Mouse (Mus musculus): ENCODE data around the gene Zfp385b.

GRCm38 (mm10) chr2:77388186-77388585, 431.3 kb downstream of the Zfp385b start:
- TF ChIP-seq EP300 (IDR thresholded peaks at IDR 0.05; ENCODE audit: insufficient read depth, low read depth, low read length) (no peak), POLR2A (IDR thresholded peaks at IDR 0.05; ENCODE audit: insufficient read depth, low read depth, low read length) (no peak)
